Mouse (Mus musculus) CH12.LX (cell line): ENCODE results near the gene Taf1a. TPM values are rescaled to one million over a fixed set of nuclear protein-coding genes. Genes with fewer than 3 reads are reported as not detected.
"Not testable (repeated sequence)": the region's sequence is repeated elsewhere in the genome, so short reads cannot be mapped to it uniquely, and the experiment has no call there.

ENCODE experiments used
- DNase-seq: peaks from one replicate; pipeline ENCODE4 v3.0.0-alpha.2; 2013; ENCODE audit errors: extremely low read depth
- H3K27ac ChIP-seq: 2 replicates; pipeline ENCODE4 v1.5.1; 2012; ENCODE audit warnings: low read depth, mild to moderate bottlenecking, control low read depth, moderate library complexity; ENCODE audit not compliant: insufficient read depth
- H3K27me3 ChIP-seq: replicated peaks from 2 replicates; pipeline ENCODE3; 2012; ENCODE audit warnings: inconsistent platforms
- H3K36me3 ChIP-seq, 2 experiments: replicated peaks in 1 of 2; 2 replicates each; pipeline versions ENCODE3 to v1.6.1; 2012; ENCODE audit warnings: inconsistent platforms in 1 of 2, low read length in 1 of 2, mild to moderate bottlenecking in 1 of 2, mixed read lengths in 1 of 2, moderate library complexity in 1 of 2; ENCODE audit not compliant: control insufficient read depth in 1 of 2, insufficient read depth in 1 of 2
- H3K4me1 ChIP-seq, 2 experiments: 2 replicates each; pipeline ENCODE4 v1.6.1; 2012; ENCODE audit warnings: inconsistent platforms in 1 of 2, moderate library complexity in 1 of 2; ENCODE audit not compliant: insufficient read depth in 2 of 2, control insufficient read depth in 1 of 2
- H3K4me2 ChIP-seq: 2 replicates; pipeline ENCODE4 v1.6.1; 2012; ENCODE audit warnings: low read depth, mild to moderate bottlenecking, control low read depth; ENCODE audit not compliant: poor library complexity, insufficient read depth, severe bottlenecking
- H3K4me3 ChIP-seq, 3 experiments: fragments of 150-350 bp in 1 of 3; sonication (generic) in 1 of 3; replicated peaks in 1 of 3; 2 replicates each; pipeline versions ENCODE3 to v1.5.1; 2011 to 2012; ENCODE audit warnings: low read depth in 2 of 3, low read length in 2 of 3, mild to moderate bottlenecking in 2 of 3, moderate library complexity in 2 of 3, control low read depth in 1 of 3, improper control_type of control experiment in 1 of 3, inconsistent platforms in 1 of 3, mixed read lengths in 1 of 3; ENCODE audit not compliant: poor library complexity in 1 of 3
- H3K79me2 ChIP-seq: replicated peaks from 2 replicates; pipeline ENCODE4 v1.6.1; 2012; ENCODE audit warnings: mild to moderate bottlenecking, moderate library complexity; ENCODE audit not compliant: control insufficient read depth, poor library complexity, insufficient read depth, severe bottlenecking; ENCODE audit errors: extremely low read depth
- H3K9ac ChIP-seq: 2 replicates; pipeline ENCODE4 v1.6.1; 2012; ENCODE audit warnings: low read depth, mild to moderate bottlenecking, control low read depth, moderate library complexity; ENCODE audit not compliant: insufficient read depth
- H3K9me3 ChIP-seq: replicated peaks from 2 replicates; pipeline ENCODE3; 2012; ENCODE audit warnings: low read length, inconsistent platforms, mixed read lengths
- CHD1 ChIP-seq: IDR thresholded peaks from 2 replicates; pipeline ENCODE4 v1.6.1; 2012; ENCODE audit warnings: low read depth, low read length, improper control_type of control experiment, inconsistent platforms
- CHD2 ChIP-seq: IDR thresholded peaks from 2 replicates; pipeline ENCODE4 v1.6.1; 2011; ENCODE audit warnings: low read length, improper control_type of control experiment
- ELF1 ChIP-seq: IDR thresholded peaks from 2 replicates; pipeline ENCODE4 v1.6.1; 2014; ENCODE audit warnings: low read depth, mild to moderate bottlenecking, inconsistent platforms, low read length, improper control_type of control experiment
- HCFC1 ChIP-seq: IDR thresholded peaks from 2 replicates; pipeline ENCODE4 v1.6.1; 2012; ENCODE audit warnings: low read depth, mild to moderate bottlenecking, inconsistent platforms, low read length, improper control_type of control experiment
- KAT2A ChIP-seq: IDR thresholded peaks from 2 replicates; pipeline ENCODE4 v1.6.1; 2012; ENCODE audit warnings: low read length, improper control_type of control experiment, inconsistent platforms; ENCODE audit not compliant: insufficient replicate concordance
- MAFK ChIP-seq: IDR thresholded peaks from 2 replicates; pipeline ENCODE4 v1.6.1; 2011; ENCODE audit warnings: low read length, improper control_type of control experiment; ENCODE audit not compliant: insufficient replicate concordance
- MAZ ChIP-seq: IDR thresholded peaks from 2 replicates; pipeline ENCODE4 v1.6.1; 2012; ENCODE audit warnings: low read depth, mild to moderate bottlenecking, inconsistent platforms, low read length, improper control_type of control experiment, moderate library complexity
- MXI1 ChIP-seq: IDR thresholded peaks from 2 replicates; pipeline ENCODE4 v1.6.1; 2011; ENCODE audit warnings: mild to moderate bottlenecking, low read depth, low read length, improper control_type of control experiment
- NELFE ChIP-seq: IDR thresholded peaks from 2 replicates; pipeline ENCODE4 v1.6.1; 2011; ENCODE audit warnings: low read depth, low read length, improper control_type of control experiment
- POLR2A ChIP-seq: IDR thresholded peaks from 2 replicates; pipeline ENCODE4 v1.6.1; 2011; ENCODE audit warnings: low read depth, mild to moderate bottlenecking, improper control_type of control experiment, low read length
- RCOR1 ChIP-seq: conservative IDR thresholded peaks from 2 replicates; pipeline ENCODE4 v1.6.1; 2012; ENCODE audit warnings: low read depth, mild to moderate bottlenecking, inconsistent platforms, low read length, improper control_type of control experiment
- SIN3A ChIP-seq: IDR thresholded peaks from 2 replicates; pipeline ENCODE4 v1.6.1; 2012; ENCODE audit warnings: low read length, improper control_type of control experiment, inconsistent platforms
- SMC3 ChIP-seq: IDR thresholded peaks from 2 replicates; pipeline ENCODE4 v1.6.1; 2011; ENCODE audit warnings: low read depth, low read length, improper control_type of control experiment
- TBP ChIP-seq: conservative IDR thresholded peaks from 2 replicates; pipeline ENCODE4 v1.6.1; 2011; ENCODE audit warnings: low read depth, low read length, improper control_type of control experiment
- TCF12 ChIP-seq: IDR thresholded peaks from 2 replicates; pipeline ENCODE4 v1.6.1; 2014; ENCODE audit warnings: low read depth, mild to moderate bottlenecking, inconsistent platforms, low read length, improper control_type of control experiment
- ZMIZ1 ChIP-seq: IDR thresholded peaks from 2 replicates; pipeline ENCODE4 v1.6.1; 2012; ENCODE audit warnings: low read depth, mild to moderate bottlenecking, inconsistent platforms, low read length, improper control_type of control experiment
- ZNF384 ChIP-seq: IDR thresholded peaks from 2 replicates; pipeline ENCODE4 v1.6.1; 2012; ENCODE audit warnings: low read depth, low read length, improper control_type of control experiment, inconsistent platforms
- dilution Hi-C: fragments of 300-500 bp; cut with MboI; formaldehyde crosslinking; loops from 2 replicates; pipeline ENCODE4 v1.14.3; 2020; ENCODE audit warnings: low sequenced_read_pairs; ENCODE audit not compliant: extremely low pct_unique_long_range_greater_than_20kb, extremely low pct_ligation_motif_present
- in situ Hi-C: fragments of 300-500 bp; cut with MboI; formaldehyde crosslinking; loops from 3 replicates; pipeline ENCODE4 v1.14.3; 2019; ENCODE audit warnings: low sequenced_read_pairs, low pct_ligation_motif_present, low pct_unique_long_range_greater_than_20kb, mixed read lengths
- polyA plus RNA-seq: library from polyadenylated mRNA; unstranded; fragments of >175 nt; gene quantifications from 2 replicates; pipeline ENCODE4 v1.2.1, GENCODE M21; 2012; ENCODE audit warnings: low read depth; ENCODE audit not compliant: insufficient read length
- total RNA-seq, 2 experiments: library from RNA; depleted of rRNA; stranded (reverse); fragments of 300-350 nt in 1 of 2; fragments of >200 nt in 1 of 2; gene quantifications; 2 replicates each; pipeline ENCODE4 v1.2.3; 2012 to 2014

Gene Taf1a
- total and polyA plus RNA-seq, 3 experiments: 12.3 to 27.2 (median 21.9) TPM

DNA sequence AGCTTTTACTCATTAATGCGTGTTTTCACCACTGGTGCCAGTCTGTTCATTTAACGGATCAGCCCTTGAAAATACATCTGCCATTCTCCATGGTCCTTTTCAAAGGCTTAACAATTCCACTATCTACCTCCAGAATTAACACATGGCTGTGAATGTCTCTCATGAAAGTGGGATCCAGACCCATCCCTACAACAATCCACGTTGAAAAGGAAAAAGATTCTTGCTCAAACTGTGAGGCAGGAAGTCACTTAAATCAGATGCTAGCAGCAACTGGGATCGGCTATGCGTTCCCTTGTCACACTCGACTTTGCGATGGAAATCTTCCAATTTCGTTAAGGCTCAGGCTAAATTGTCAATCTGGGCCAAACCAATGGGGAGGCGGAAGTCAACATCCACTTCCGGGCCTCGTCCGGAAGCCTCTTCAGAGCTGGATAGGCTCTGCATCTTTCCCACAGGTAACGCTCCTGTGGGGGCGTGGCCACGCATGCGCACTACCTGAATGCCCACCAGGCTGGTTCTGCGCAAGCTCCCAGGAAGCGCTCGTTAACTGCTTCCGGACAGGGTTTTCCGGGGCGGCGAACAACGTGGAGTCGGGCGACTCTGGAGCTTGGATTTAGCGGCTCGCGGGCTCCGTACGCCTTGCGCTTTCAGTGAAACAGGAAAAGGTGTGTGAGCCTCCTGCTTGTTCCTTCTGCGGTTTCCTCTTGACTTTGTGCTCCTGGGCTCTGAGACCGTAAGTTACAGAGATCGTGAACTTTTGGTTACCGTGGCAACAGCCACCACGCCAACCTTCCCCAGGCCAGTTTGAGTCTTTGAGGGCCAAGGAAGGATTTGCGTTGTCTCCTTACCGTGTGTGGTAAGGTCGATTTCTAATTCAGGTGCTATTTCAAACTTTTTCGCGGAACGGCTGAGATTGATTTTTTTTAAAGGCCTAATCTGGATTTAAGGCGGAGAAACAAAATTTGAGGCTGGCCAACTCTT, at the start of gene Taf1a (continued):
- TF ChIP-seq SMC3: no peak
- TF ChIP-seq, all 38 proteins: peak for 17

DNA sequence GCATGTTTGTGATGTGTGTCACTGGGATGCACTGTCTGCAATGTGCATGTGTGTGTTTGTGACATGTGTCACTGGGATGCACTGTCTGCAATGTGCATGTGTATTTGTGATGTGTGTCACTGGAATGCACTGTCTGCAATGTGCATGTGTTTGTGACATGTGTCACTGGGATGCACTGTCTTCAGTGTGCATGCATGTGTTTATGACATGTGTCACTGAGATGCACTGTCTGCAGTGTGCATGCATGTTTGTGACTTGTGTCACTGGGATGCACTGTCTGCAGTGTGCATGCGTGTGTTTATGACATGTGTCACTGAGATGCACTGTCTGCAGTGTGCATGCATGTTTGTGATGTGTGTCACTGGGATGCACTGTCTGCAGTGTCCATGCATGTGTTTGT, 45.9 kb upstream of the Taf1a start:
- dilution Hi-C loops, in situ Hi-C loops: not testable (repeated sequence)
- H3K36me3 ChIP-seq: peaks cover 22 to 59% of the 10 kb centered on the region in 2 experiments

DNA sequence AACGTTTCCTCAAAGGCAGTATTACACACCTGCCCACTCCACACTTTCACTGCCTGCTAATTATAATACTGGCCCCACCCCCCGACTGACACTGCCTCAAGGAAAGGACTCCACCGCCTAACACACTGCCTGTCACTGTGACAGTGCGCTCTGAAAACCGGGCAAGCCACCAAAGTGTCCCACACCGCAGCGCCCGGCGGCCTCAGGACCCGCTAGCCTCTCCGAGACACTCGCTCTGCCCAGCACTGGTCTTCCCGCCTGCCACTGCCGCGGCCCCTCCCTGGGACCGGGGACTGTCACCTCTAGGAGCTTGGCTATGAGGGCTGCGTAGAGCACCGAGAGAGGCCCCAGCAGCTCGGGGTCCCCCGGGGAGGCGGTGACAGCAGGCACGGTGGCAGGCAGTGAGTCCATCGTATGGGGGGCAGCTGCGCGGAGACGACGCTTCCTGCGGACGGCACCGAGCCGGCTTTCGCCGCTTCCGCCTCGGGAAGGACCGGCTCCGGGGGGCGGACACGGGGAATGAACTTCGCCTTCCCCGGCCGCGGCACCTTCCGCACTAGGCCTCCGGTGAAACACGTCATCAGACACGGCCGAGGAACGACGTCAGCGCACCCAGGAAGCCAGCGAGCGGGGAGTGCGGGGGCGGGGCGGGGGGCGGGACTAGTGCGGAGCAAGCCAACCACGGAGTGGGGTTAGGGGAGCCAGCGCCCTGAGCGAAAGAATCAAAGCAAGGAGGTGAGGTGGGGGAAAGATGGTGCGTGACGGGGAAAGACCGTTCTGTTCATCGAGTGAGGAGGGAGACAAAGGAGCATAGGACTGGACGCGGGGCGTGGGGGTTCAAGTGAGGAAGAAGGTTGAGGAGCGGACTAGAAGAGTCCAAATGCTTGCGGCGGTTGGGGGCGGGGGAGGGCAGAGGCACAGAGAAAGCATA, 43.6 kb upstream of the Taf1a start:
- H3K4me1 ChIP-seq: peaks cover 7 to 19% of the 10 kb centered on the region in 2 experiments; a peak in 3 of 4 replicates
- no peaks in the 10 kb centered on the region for H3K9me3 ChIP-seq
- in situ Hi-C loops (no loop called here), dilution Hi-C loops (no loop called here)
- peaks cover 16% of the 10 kb centered on the region for H3K79me2 ChIP-seq
- peak overlapping the region; percentile 76 for H3K9ac ChIP-seq
- H3K4me3 ChIP-seq: peak overlapping the region; percentile 90 to 97 (median 95)
- peak; percentile 91 for DNase-seq
- H3K36me3 ChIP-seq: peaks cover 27 to 59% of the 10 kb centered on the region in 2 experiments
- no peaks in the 10 kb centered on the region for H3K27me3 ChIP-seq
- TF ChIP-seq KAT2A (peak; percentile 50; the same call in 1 of the 2 replicates), HCFC1 (peak; percentile 84), TBP (no peak), MXI1 (peak; percentile 82), ZNF384 (no peak), CHD2 (peak; percentile 40), NELFE (peak; percentile 54; the same call in 1 of the 2 replicates), MAZ (peak; percentile 35; the same call in 1 of the 2 replicates), ELF1 (peak; percentile 96), RCOR1 (no peak), SIN3A (peak; percentile 89), TCF12 (peak; percentile 2; the same call in 1 of the 2 replicates), CHD1 (0 out of 2 replicates have a peak, but pooled peaks have one; percentile 22), ZMIZ1 (peak; percentile 20; the same call in 1 of the 2 replicates), MAFK (no peak), POLR2A (peak; percentile 61)
- H3K4me2 ChIP-seq: peak overlapping the region; percentile 76; the same call in 1 of the 2 replicates
- H3K27ac ChIP-seq: peak overlapping the region; percentile 85

More for the DNA sequence above, 45.9 kb upstream of the Taf1a start:
- not testable (repeated sequence) for H3K27ac ChIP-seq, H3K9ac ChIP-seq, H3K27me3 ChIP-seq, DNase-seq, H3K4me2 ChIP-seq, H3K9me3 ChIP-seq
- H3K79me2 ChIP-seq: peaks cover 16% of the 10 kb centered on the region
- H3K4me3 ChIP-seq: peak overlapping the region in 1 of 3 experiments; percentile 23
- peaks cover 7 to 11% of the 10 kb centered on the region in 2 experiments; a peak in 3 of 4 replicates for H3K4me1 ChIP-seq
